Mouse (Mus musculus) small intestine, adult 2 months (tissue): ENCODE data around the gene Wnt9a.

Experiments used
- CTCF ChIP-seq: fragments of 200-500 bp; IDR thresholded peaks from 2 replicates; pipeline ENCODE4 v1.5.1; 2012; ENCODE audit warnings: low read depth, mild to moderate bottlenecking, control low read depth, inconsistent platforms, low read length, moderate library complexity, mixed read lengths; ENCODE audit not compliant: insufficient replicate concordance, insufficient read length; ENCODE audit errors: extremely low read depth
- POLR2A ChIP-seq: fragments of 200-500 bp; IDR thresholded peaks from 2 replicates; pipeline ENCODE4 v1.6.1; 2012; ENCODE audit warnings: low read depth, mild to moderate bottlenecking, control low read depth, inconsistent platforms, low read length, moderate library complexity

- no peak for TF ChIP-seq CTCF
- TF ChIP-seq POLR2A = no peak
Observed at GRCm38 (mm10) chr11:59305821-59306215, 910 bp upstream of the Wnt9a start.
